Mouse (Mus musculus) brain, embryonic 18.5 days (tissue): ENCODE measurements around the gene Urad.

Experiments
- DNase-seq: peaks from one replicate; pipeline ENCODE4 v3.0.0-alpha.2; 2012; ENCODE audit warnings: low read depth, low spot score

The Urad gene

DNA sequence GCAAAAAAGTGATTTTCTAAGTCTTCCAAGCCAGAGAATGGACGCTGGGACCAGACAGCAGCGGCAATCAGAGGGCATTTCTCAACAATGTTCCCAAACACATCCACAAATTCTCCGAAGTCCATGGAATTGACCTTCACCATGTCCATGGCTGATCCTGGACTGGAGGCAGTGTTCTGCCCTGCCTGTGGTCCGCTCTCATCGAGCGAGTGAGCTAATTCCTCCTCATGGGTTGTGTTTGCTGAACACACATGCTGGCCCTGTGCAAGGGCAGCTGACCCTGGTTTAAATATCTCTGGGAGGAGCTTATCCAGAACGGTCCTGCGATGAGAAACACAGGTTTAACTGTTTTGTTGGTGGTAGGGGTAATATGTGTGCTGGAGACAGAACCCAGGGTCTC lies at the start of gene Urad:
TSS of gene Urad (minus strand) at position 258 of the 400 bp plus-strand sequence.
- no peak for DNase-seq

DNA sequence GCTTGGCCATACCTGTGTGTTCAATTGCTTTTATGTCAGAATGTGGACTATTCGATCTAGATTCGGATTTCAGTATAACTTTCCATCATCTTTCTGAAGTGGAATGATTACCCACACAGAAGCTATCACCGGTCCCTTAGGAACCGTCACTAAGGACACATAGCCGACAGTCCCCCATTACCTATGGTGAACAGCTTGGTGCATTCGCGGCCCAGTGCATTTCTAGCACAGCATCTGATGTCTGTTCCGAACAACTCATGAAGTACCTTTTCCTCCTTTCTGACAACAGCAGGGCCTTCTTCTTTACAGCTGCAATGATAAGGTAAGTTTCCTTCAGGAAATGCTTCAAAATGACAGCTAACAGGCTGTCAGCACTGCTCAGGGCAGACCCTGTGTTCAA lies 48.0 kb upstream of the Urad start:
- DNase-seq = no peak

DNA sequence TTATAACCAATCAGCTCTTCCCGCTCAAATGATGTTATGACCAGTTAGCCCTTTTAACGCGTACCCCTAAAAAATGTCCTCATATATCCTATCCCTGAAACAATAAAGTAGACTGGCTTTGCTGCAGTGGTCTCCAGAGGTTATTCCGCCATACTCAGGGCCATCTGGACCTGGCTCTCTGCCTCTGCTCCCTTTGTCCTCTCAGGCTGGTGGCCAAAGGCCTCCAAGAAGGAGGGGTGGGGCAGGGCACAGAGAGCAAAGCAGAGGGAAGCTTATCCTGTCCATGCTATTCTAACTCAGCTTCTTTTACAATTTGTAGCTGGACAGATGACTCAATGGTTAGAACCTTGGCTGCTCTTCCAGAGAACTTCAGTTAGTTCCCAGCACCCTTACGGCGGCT lies 46.0 kb upstream of the Urad start:
- no peak for DNase-seq

DNA sequence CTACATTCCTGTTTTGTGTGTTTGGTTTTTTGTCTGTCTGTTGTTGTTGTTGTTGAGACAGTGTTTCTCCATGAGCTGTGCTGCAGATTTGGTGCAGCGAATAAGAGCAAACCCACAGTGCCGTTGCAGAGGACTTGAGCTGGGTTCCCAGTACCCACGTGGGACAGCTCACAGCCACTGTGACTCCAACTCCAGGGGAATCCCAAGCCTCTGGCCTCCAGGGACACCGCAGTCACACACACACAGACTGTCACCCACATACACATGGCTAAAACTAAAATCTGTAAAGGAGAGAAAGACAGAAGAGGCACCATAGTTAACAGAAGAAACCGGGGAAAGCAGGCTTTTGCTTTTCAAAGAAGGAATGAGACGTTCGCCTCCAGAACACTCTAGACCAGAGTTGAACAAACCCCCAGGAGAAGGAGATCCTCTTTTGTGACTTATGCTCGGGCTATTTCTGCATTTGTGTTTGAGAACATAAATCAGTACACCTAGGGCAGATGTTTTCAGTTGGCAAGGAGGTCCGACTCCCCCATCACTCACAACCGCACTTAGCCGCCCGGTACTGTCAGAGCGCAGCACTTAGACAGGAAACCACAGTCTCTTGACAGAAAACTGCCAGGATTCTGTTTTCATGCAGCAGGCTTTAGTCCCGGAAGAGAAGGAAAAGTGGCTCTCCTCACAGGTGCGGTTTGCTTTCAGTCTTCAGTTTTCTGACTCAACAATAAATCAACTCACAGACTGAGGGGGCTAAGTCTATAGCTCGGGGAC lies 43.9 kb upstream of the Urad start:
- no peak for DNase-seq

DNA sequence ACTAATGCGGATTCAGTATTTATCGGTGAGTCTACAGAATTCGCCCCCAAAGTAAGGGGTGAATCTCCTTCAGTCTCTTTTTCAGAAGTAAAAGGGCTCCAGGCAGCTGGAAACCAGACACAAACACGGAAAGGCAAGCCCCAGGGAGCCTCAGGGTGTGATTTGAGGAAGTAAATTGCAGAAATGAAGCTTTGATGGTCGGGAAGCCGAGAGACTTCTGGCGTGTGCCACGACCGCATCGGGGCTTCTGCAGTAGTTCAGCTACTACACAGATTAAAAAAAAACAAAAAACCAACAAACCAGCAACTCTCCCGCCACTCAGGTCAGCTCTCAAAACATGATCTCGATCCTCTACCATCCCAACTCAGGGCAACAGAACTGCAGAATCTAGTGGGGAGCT lies 40.8 kb upstream of the Urad start:
- no peak for DNase-seq

DNA sequence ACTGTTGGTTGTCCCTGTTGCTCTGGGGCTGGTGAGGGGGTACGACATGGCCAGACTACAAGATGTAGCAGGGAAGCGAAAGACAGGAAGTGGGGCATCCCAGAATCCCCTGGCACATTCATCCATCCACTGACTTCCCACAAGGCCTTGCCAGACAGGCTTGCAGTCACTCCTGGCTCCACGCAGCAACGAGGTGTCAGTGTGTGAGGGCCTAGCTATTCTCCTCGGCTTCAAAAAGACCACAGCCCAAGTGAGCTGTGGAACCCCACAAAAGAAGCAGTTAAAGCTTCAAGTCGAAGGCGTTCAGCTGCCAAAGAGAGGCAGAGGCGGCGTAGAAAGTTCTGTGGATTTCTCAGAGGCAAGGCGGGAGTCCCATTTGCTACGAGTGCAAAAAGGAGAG lies 36.2 kb upstream of the Urad start:
- DNase-seq = no peak

DNA sequence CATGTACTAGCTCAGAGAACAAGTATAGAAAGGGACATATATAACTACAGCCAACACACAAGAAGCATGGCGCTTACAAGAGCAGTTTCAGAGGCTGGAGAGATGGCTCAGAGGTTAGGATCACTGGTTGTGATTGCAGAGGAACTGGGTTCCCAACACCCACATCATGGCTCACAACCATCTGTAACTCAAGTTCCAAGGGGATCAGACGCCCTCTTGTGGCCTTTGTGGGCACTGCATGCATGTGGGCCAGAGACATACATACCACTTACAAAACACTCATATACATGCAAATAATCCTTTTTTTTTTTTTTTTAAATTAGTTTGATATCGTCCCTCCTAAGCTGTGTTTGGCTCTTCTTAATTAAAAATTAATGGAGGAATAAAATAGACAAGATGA lies 35.3 kb upstream of the Urad start:
- DNase-seq = no peak

DNA sequence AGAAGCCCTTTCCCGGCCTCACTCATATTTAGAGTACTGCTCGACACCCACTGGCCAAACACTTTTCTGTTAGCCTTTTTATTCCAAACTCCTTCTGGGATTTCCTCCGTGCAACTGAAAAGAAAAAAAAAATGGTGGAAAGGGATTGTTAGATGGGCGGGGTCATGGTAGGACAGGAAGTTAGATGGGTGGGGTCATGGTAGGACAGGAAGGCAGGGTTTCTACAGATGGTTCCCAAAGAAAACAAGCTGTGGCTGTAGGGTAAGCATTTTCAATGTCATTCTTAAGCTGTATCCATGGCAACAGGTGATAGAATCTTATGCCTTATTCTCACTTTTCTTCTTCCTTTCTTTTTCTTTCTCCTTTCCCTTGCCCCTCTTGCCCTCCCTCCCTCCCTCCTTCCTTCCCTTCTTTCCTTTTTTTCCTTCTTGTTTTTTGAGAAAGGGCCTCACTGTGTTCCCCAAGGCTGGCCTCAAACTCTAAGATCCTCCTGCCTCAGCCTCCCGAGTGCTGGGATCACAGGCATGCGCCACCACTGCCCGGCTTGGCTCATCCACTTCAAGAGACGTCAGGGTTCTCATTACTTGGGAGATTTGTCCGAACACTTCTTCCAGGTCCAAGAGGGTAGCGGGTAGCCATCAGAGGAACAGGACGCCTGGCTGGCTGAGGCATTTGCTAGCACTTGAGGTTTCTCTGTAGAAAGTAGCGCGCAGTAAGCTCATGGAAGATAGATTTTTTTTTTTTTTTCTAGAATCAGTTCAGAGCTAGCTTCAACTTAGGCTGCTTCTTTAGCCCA lies 34.2 kb upstream of the Urad start:
- DNase-seq = no peak

DNA sequence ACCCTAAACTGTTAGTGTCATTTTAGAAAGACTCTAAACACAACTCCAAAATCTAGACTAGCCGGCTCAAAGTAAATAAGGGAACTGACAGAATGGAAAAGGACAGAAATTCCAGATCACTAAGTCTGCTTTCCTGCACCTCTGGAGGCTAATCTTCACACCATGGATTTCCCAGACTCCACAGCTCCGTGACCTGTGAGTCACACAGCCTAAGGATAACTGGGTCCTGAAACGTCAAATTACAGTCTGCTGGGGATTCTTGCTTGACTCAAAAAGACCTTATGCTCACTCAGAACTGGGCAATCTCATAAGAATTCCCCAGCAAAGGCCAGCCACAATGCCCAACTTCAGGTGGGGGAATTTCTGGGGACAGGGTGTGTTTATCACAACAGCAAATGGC lies 33.5 kb upstream of the Urad start:
- DNase-seq = no peak

DNA sequence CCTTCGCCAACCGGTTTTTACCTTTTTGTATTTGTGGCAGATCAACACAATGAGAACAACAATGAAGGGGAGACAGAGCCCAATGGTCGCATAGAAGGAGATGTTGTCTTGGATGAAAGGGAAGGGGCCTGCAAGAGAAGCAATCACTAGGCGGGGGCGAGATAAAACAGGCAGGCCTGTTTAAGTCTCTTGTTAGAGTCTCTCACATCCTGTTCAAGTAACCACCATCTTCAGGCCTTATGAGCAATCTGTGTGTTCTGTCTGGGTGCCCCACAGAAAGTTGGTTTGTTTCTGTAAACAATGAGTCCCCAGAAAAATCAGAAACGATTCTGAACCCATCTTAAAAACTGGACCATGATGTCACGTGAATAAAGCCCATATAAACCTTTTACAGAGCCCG lies 32.7 kb upstream of the Urad start:
- no peak for DNase-seq

DNA sequence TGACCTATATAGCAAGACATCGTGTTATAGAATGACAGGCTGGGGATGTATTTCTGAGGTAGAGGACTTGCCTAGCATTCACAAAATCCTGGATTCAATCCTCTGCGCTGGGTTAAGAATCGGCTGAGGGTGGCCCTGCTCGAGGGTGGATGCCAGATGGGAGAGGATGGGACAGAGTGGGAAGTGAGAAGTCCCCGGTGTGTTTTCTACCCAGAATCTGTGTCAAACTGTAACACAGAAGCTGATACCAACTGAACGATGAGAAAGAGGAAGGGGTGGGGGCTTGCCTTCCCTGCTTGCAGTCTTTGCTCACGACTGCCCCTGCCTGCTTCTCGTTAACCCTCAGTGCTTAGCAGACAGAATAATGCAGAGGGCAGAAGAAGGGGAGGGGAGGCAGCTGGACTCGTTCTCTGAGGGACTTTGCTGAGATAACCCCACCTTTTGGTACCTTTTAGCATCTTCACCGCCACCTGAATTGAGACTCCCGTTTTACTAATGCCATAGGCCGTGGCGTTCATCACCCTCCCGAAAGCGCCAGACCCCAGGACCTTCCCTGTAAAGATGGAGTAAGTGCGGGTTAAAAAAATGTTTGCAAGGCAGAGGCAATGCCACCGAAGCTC lies 32.0 kb upstream of the Urad start:
- DNase-seq = no peak

DNA sequence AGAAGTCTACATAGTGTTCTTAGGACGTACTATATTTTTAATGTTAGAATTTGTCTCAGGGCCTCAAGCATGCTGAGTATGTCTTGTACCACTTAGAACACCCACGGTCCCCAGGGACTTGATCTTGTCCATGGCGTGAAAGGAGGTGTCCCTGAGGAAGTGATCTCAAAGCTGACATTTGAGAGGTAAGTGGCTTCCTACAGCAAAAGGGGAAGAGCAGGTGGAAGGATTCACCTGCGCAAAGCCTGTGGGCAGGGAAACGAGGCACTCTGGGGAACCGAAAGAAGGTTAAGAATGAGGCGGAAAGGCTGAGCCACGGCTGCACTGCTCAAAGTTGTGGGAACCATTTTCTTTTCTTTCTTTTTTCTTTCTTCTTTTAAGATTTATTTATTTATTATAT lies 29.7 kb upstream of the Urad start:
- DNase-seq = no peak

DNA sequence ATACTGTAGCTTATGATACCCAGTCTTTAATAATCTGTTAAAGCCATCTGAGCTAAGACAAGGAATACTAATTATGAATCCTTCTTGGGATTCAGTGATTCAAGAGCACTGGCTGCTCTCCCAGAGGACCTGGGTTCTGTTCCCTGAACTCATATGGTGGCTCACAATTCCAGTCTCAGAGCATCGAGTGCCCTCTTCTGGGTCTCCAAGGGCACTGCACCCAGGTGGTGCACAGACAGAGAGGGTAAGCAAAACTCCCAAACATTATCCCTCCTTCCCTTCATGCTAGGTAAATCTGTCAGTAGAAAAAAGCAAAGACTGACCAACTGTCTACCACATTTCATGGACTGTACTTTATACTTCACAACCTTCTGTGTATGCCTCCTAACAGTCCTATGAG lies 23.7 kb upstream of the Urad start:
- DNase-seq = no peak

DNA sequence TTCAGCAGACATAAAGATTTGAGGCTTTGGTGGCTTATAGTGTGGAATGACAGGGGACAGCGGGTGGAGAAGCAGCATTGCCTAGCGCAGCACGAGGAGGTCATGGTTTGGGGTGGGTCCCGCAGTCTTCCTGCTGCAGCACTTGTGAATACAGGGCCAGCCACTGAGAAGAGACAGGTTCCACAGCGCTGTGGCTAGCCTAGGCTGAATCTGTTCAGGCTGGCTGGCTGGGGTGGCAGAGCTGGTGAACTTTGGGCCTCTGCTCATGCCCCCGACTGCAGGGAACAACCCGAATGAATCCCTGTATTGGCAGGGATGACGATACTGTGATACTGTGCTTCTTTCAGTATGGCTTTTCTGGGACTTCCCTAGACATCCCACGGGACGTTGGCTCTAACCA lies 21.7 kb upstream of the Urad start:
- DNase-seq = no peak

DNA sequence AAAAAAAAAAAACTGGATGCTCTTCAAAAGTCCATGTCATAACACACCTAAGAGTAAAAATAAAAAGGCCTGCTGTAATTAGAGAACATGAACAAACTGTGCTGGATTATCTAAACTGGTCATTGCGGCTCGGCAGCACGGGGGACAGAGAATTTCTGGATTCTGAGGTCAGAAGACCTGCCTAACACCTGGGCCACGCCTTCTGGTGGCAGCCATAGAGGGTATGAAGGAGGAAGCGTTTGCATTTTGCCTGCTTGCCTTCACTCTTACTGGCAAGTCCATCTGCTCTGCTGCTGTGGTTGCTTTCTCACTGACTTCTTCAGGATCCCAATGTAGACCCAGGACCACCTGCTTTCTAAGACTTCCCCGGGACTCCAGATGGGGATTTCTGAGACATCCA lies 20.7 kb upstream of the Urad start:
- DNase-seq = no peak

DNA sequence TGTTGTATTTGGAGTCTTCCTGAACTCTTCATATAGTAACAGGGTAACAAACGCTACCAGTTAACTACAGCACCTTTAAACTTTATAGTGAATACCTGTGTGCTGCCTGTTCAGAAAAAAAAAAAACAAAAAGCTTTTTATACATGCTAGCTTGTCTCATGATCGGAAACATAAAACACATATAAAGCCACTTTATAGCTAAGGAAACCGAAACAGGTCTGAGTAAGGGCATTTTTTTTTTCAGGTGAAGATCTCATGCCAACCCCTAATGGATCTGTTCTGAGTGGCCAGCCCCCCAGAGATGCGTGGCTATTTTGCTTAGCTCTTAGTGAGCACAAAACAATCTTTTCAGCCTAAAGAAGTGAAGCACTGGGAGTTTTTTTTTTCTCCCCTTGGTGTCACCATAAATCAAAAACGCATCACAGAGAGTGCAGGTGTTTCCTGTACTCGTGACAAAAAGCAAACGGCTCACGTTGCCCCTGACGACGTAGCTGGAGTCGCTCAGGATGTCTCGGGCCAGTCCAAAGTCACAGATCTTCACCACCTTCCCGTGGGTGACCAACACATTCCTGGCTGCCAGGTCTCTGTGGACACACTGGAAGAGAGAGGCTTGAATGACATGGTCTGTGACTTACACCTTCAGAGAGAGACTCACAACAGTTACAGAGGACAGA lies 18.6 kb upstream of the Urad start:
- no peak for DNase-seq

DNA sequence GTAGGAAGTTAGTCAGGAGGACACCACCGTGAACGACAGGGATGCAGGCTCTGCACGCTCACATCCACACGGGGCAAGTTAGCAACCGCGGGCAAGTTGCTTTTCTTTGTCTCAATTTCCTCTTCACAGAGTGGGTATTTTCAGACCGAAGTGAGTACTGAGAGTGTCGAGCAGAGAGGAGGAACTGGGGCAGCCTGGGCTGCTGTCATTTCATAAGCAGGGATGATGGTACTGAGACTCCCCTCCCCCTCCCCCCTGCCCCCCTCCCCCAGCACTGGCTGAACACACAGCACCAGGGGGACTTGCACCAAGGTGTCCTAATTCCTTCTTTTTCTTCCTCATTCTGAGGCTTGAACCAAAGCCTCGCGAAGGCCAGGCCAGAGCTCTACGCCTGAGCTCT lies 17.3 kb upstream of the Urad start:
- DNase-seq = no peak

DNA sequence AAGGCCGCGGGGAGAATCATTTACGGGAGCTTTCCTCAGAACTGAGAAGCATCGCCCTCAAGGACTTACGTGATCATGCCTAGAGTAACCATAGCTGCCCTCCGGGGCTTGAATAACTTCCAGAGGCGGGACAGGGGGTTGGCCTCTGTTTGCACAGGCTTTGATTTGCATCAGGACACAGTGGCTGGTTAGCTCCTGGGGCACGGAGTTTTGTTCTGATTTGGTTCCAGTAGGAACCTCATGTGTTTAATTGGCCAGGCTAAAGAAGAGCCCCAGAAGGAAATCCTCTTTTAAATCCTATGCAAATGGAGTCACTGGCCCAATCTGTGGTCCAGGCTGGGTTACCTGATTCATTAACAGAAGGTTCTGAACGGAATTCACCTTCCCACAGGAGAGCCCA lies 16.7 kb upstream of the Urad start:
- no peak for DNase-seq

DNA sequence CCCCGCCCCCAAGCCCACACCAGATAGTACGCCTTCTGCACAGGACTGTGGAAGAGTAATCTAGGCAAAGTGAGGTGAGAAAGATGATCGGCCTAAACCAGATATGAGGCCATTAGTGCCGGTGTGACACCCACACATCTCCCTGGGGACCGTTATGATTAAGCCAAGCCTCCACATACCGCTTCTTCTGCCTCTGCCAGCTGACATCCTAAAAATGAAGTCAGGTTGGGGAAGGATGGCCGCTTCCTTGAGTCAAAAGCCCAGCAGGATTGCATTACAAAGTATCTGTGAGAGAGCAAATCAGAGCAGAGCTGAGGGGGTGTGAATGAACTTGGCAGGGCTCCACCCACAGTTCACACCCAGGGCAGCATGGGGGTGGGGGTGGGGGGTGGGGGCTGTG lies 10.5 kb upstream of the Urad start:
- DNase-seq = no peak

DNA sequence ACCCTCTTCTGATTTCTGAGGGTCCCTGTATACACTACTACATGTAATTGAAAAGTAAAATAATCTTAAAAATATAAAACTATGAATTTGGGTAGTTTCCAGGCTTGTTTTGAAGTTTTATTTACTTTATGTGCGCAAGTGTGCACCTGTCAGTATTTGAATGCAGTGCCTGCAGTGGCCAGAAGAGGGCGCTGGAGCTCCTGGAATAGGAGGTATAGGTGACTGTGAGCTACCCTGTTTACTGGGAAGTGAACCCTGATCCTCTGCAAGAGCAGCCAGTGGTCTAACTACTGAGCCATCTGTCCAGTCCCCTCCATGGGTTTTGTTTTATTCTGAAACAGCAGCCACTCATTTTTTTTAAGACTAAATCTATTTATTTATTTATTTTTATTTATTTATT lies 9.3 kb upstream of the Urad start:
- DNase-seq = no peak

DNA sequence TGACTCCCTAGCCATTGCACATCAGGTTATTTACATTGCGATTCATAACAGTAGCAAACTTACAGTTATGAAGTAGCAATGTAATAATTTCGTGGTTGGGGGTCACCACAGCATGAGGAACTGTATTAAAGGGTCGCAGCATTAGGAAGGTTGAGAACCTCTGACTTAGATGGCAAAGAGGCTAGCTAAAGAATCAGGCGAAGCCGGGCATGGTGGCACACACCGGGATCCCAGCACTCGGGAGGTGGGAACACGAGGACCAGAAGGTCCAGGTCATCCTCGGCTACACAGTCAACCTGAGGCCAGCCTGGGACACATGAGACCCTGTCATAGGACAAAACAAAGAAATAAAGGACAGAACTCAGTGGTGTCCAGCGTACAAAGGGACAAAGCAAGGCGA lies 7.7 kb upstream of the Urad start:
- DNase-seq = no peak

DNA sequence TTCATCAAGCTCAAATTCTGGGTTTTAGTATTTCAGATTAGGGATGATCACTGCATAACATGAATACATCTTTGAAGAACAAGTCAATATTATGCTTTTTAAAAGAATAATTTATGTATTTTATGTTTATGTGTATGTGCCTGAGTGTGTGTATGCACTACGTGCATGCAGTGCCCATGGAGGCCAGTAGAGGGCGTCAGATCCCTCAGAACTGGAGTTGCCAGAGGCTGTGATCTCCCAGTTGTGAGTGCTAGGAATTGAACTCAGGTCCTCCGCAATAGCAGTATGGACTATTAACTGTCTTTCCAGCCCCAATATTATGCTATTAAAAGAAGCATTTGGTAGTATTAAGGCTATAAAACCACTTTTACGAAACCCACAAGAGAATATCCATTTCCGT lies 5.4 kb upstream of the Urad start:
- no peak for DNase-seq
